Mouse (Mus musculus) retina, postnatal 1 day (tissue): ENCODE measurements at regions not wholly inside any gene's neighbourhood (a gene's known extent, or its start where the extent isn't known, plus 50 kb on each side); places are given as distances from the start of the nearest gene placed in this dataset.

Experiments
- DNase-seq: peaks from one replicate; pipeline ENCODE4 v3.0.0-alpha.2; 2012

- peak; percentile 8 for DNase-seq
These were observed 493.6 kb upstream of the Gm5415 start for GRCm38 (mm10) chr1:33040740-33041139.

GRCm38 (mm10) chr1:33031991-33032390, 484.9 kb upstream of the Gm5415 start:
- no peak for DNase-seq

GRCm38 (mm10) chr1:33026683-33027415, 479.8 kb upstream of the Gm5415 start:
- DNase-seq = peak; percentile 61

GRCm38 (mm10) chr1:33025379-33025778, 478.3 kb upstream of the Gm5415 start:
- DNase-seq = peak; percentile 61

- DNase-seq = peak; percentile 17
These were observed 475.8 kb upstream of the Gm5415 start for GRCm38 (mm10) chr1:33022852-33023251.

- no peak for DNase-seq
These were observed 456.9 kb upstream of the Gm5415 start for GRCm38 (mm10) chr1:33003992-33004391.

GRCm38 (mm10) chr1:32964957-32965356, 417.9 kb upstream of the Gm5415 start:
- no peak for DNase-seq

GRCm38 (mm10) chr1:32959316-32959715, 412.2 kb upstream of the Gm5415 start:
- DNase-seq = no peak

- DNase-seq = no peak
These were observed 399.2 kb upstream of the Gm5415 start for GRCm38 (mm10) chr1:32946254-32946653.

GRCm38 (mm10) chr1:32930381-32930780, 383.3 kb upstream of the Gm5415 start:
- peak; percentile 3 for DNase-seq

- DNase-seq = no peak
These were observed 355.3 kb upstream of the Gm5415 start for GRCm38 (mm10) chr1:32902437-32902836.

- DNase-seq = no peak
These were observed 340.6 kb upstream of the Gm5415 start for GRCm38 (mm10) chr1:32887728-32888127.

- DNase-seq = no peak
These were observed 325.8 kb upstream of the Gm5415 start for GRCm38 (mm10) chr1:32872920-32873319.

GRCm38 (mm10) chr1:32866111-32866510, 319.0 kb upstream of the Gm5415 start:
- DNase-seq = no peak

GRCm38 (mm10) chr1:32858040-32858439, 310.9 kb upstream of the Gm5415 start:
- no peak for DNase-seq
